Mouse (Mus musculus) activated CD4-positive, CD25-positive, alpha-beta regulatory T cell, adult 9 weeks (primary cell): ENCODE measurements around the gene Cox8a. TPM values are rescaled to one million over a fixed set of nuclear protein-coding genes. Genes with fewer than 3 reads are reported as not detected.

ENCODE experiments used
- polyA plus RNA-seq: library from polyadenylated mRNA; unstranded; fragments of 100-300 nt; shearing (Covaris generic); gene quantifications from one replicate; pipeline ENCODE4 v1.2.1, GENCODE M21; 2017

Gene Cox8a
- 556 TPM for polyA plus RNA-seq

DNA sequence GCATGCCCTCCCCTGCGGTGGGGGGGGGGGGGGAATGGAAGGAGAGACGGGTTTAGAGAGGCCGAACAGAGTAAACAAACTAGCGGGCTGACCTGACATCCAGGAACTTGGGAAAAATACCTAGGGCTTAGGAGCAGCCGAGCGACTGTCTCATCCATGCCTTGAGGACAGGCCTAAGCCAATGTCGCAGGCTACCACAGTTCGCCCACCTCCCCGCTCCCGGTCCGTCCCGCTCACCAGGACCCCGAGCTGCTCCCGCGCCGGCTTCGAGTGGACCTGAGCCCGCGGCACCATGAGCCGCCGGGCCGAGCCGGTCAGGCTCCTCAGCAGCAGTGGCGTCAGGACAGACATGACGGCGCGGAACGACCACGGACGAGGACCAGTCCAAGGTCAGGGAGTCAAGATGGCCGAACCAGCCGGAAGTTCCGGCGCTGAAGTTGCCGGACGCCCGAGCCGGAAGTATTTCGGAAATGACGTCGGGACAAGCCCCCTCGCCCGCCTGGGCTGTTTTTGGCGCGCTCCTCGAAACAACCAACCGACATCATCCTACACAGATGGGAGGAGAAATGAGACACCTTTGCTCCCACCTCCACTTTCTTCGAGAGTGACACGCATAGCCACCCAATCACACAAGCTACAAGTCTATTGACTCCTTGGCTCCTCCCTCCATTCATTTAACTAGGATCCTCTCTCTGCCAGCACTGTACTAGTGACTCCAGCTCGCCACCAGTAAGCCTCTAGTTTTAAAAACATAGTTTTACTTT lies at the start of gene Cox8a:
Gene Cox8a, minus strand, starts transcription at position 455 of the 764 bp plus-strand sequence.

DNA sequence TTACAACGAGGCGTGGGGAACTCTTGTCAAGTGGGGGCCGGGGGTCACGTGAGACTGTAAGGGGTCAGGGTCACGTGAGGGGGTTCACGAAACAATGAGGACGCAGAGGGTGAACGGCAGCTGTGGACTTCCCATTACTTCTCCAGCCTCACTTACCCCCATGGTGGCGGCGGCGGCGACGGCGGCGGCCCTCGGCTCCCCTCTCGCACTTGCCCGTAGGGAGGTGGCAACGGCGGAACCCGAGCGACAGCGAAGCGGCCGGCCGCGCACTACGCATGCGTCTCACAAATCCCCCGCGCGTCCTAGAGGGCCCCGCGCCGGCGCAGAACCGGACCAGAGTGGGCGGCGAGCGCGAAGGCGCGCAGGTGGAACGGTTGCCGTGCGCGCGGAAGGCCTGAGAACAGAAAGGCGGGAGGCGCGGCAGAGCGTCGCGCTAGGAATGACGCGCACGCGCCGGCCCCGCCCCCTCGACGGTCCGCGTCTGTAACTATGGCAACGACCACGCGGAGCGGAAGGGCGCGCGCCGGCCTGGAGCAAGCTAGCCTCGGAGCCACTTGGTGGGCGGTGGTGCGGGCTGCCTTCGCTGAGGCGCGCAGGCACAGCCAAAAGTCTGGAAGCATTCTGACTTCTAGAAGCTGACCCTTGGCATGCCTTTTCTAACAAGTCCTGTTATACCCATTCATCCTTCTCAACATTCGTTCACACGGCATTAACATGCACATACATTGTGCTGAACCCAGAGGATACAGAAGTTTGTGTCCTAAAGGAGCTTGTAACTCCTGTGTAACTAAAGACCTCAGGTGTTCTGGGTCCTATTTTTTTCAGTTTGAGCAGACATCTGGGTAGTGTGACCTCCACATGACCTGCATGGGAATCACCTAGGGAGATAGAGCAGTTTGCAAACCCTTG lies 23.6 kb upstream of the Cox8a start, which contains the start of gene Naa40:
Gene Naa40, minus strand, starts transcription at position 402 of the 909 bp plus-strand sequence.

DNA sequence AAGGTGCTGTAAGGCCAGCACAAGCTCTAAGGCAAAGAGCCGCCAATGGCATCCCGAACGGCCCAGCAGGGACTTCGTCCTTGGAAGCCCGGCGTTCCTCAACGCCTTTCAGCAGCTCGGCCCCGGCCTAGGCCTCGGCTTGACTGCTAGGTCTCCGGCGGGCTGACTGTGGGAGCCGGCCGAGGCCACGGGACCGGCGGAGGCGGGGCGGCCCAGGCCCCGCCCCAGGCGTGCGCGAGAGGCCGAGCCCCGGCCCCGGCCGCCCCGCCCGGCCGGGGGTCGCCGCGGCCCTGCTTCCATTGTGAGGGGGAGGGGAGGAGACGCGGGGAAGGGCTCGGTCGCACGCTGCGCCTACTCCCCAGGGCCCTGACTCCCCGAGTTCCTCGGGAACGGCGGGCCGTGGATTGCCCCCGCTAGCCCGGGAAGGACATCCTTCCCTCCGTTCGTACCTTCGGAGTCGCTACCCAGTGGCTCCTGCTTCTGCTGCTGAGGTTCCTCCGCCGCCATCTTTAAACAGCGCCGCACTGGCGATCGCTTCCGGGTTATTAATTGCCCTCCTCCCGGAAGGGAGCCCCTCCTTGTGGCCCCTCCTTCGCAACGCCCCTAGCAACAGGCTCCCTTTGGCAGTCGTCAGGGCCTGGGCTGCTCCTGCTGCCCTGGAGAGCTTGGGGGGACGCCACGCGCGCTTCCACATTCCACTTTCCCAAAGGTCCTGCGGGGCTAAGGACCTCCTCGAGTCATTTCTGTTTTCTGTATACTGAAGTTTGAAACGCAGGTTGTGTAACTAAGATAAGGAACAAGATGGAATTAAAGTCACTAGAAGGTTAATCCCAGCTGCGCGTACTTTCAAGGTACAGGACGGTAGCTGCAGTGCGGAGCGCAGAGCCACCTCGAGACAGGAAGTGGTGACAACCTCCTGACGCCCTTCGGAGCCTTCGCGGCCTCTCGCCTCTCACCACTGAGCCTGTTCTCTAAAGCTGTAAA lies 11.4 kb downstream of the Cox8a start, which contains the start of gene Otub1:
Gene Otub1, minus strand, starts transcription at position 564 of the 984 bp plus-strand sequence.

Other genes starting within 250 kb of the Cox8a start
- 30.5 TPM for gene Ppp1r14b, start 242.6 kb downstream of the Cox8a start, polyA plus RNA-seq
- gene Plcb3, start 241.1 kb downstream of the Cox8a start, polyA plus RNA-seq, result 14.8 TPM
- 57.8 TPM for gene Fkbp2, start 237.1 kb downstream of the Cox8a start, polyA plus RNA-seq
- gene Vegfb, start 230.0 kb downstream of the Cox8a start, polyA plus RNA-seq, result 1.9 TPM
- gene Dnajc4, start 225.0 kb downstream of the Cox8a start, polyA plus RNA-seq, result 44.5 TPM
- 32.2 TPM for gene Nudt22, start 221.5 kb downstream of the Cox8a start, polyA plus RNA-seq
- gene Trpt1, start 221.5 kb downstream of the Cox8a start, polyA plus RNA-seq, result 5.9 TPM
- gene Fermt3, start 198.1 kb downstream of the Cox8a start, polyA plus RNA-seq, result 435 TPM
- gene Stip1, start 177.6 kb downstream of the Cox8a start, polyA plus RNA-seq, result 257 TPM
- 1.7 TPM for gene Macrod1, start 160.8 kb downstream of the Cox8a start, polyA plus RNA-seq
- gene Flrt1, start 111.9 kb downstream of the Cox8a start, polyA plus RNA-seq, result 0.09 TPM
- 62.7 TPM for gene Otub1, start 11.3 kb downstream of the Cox8a start, polyA plus RNA-seq
- gene Naa40, start 23.6 kb upstream of the Cox8a start, polyA plus RNA-seq, result 47.0 TPM
- not detected for gene Rcor2, start 49.7 kb upstream of the Cox8a start, polyA plus RNA-seq
- 83.4 TPM for gene Mark2, start 124.2 kb upstream of the Cox8a start, polyA plus RNA-seq
- 6.5 TPM for gene Spindoc, start 165.4 kb upstream of the Cox8a start, polyA plus RNA-seq
- gene 2700081O15Rik, start 200.0 kb upstream of the Cox8a start, polyA plus RNA-seq, result 0.09 TPM